Mouse (Mus musculus) C2C12 (cell line): Measurements from ENCODE around the gene Wwp2. TPM values are rescaled to one million over a fixed set of nuclear protein-coding genes. Genes with fewer than 3 reads are reported as not detected.
A peak's percentile ranks its signal among the peaks of the same experiment; 100 is the strongest.

Experiments used
- H3K27me3 ChIP-seq: one replicate; pipeline ENCODE4 v1.6.1; 2011; ENCODE audit not compliant: control insufficient read depth, insufficient read depth, insufficient read length
- H3K36me3 ChIP-seq: one replicate; pipeline ENCODE4 v1.6.1; 2011; ENCODE audit not compliant: control insufficient read depth, insufficient read depth
- H3K4me3 ChIP-seq: one replicate; pipeline ENCODE4 v1.5.1; 2011; ENCODE audit warnings: mild to moderate bottlenecking, control low read depth; ENCODE audit not compliant: poor library complexity, insufficient read depth, severe bottlenecking
- H3K79me2 ChIP-seq: one replicate; pipeline ENCODE4 v1.6.1; 2011; ENCODE audit not compliant: control insufficient read depth, insufficient read depth
- H3K79me3 ChIP-seq: one replicate; pipeline ENCODE4 v1.6.1; 2011; ENCODE audit warnings: low read depth, control low read depth
- H3ac ChIP-seq: one replicate; pipeline ENCODE3; 2011; ENCODE audit warnings: low read depth; ENCODE audit not compliant: control insufficient read depth, insufficient read length
- CEBPB ChIP-seq: IDR thresholded peaks from one replicate; pipeline ENCODE4 v1.6.1; 2011; ENCODE audit warnings: low read depth, mild to moderate bottlenecking, control low read depth, moderate library complexity
- CTCF ChIP-seq: IDR thresholded peaks from one replicate; pipeline ENCODE4 v1.5.1; 2011; ENCODE audit not compliant: control insufficient read depth, insufficient read depth, insufficient read length
- FOSL1 ChIP-seq: IDR thresholded peaks from one replicate; pipeline ENCODE4 v1.8.0; 2011; ENCODE audit warnings: mild to moderate bottlenecking, low read length; ENCODE audit not compliant: poor library complexity, insufficient read depth, severe bottlenecking
- MAX ChIP-seq: IDR thresholded peaks from one replicate; pipeline ENCODE4 v1.6.1; 2011; ENCODE audit warnings: mild to moderate bottlenecking, control low read depth
- MYOD1 ChIP-seq: IDR thresholded peaks from one replicate; pipeline ENCODE4 v1.6.1; 2011; ENCODE audit warnings: low read depth; ENCODE audit not compliant: control insufficient read depth, insufficient read length
- MYOG ChIP-seq: IDR thresholded peaks from one replicate; pipeline ENCODE4 v1.6.1; 2011; ENCODE audit not compliant: control insufficient read depth, insufficient read length; ENCODE audit errors: extremely low read depth
- USF1 ChIP-seq: IDR thresholded peaks from one replicate; pipeline ENCODE4 v1.6.1; 2011; ENCODE audit warnings: low read depth, mild to moderate bottlenecking, control low read depth, moderate library complexity
- polyA plus RNA-seq: library from polyadenylated mRNA; unstranded; fragments of >200 nt; fragmentation: generic; extraction: Trizol; gene quantifications from one replicate; pipeline ENCODE4 v1.2.1, GENCODE M21; 2012; ENCODE audit warnings: missing spikeins

Gene Wwp2
- polyA plus RNA-seq, 1 experiment, result 78.8 TPM

DNA sequence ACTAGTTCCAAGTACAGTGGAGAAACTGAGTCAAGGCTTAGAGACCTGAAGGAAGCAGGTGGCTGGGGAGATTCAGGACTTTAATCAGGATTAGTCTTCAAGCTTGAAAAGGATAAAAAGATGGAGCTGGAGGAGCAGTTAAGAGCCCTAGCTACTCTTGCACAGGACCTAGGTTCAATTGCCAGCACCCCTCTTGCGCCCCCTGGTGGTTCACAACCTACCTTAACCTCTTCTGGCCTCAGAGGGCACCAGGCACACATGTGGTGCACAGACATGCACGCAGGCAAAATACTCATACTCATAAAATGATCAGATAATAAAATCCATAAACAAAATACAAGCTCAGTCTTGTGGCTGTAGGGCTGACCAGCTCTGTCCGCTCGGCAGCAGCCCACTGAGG is 136.3 kb downstream of the Wwp2 start:
- Histone ChIP-seq H3K27me3 (no peaks in the 10 kb centered on the region), H3K4me3 (no peak overlapping the region), H3ac (no peak overlapping the region), H3K36me3 (no peaks in the 10 kb centered on the region), H3K79me2 (no peaks in the 10 kb centered on the region), H3K79me3 (no peaks in the 10 kb centered on the region)
- peak; percentile 40 for TF ChIP-seq MAX
- TF ChIP-seq CTCF, result peak; percentile 60
- no peak for TF ChIP-seq FOSL1

DNA sequence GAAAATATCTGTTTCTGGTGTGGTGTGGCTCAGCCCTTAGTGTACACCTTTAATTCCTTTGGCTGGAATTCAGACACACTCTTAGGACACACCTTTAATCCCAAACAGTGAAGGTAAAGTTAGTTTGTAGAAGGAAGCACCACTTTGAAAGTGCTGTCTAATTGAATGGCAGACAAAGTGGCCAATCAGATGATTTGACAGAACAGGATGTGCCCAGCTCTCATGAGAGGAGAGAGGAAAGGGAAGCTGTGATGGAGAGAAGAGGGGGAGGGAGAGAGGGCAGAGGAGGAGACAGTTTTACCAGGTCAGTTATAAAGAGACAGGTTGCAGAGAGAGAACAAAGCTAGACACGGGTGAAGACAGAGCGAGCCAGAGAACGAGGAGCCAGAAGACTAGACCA is 138.6 kb downstream of the Wwp2 start:
- Histone ChIP-seq H3K79me2 (no peaks in the 10 kb centered on the region), H3K79me3 (no peaks in the 10 kb centered on the region), H3K27me3 (no peaks in the 10 kb centered on the region), H3ac (no peak overlapping the region), H3K36me3 (peaks cover 6% of the 10 kb centered on the region), H3K4me3 (no peak overlapping the region)
- TF ChIP-seq CEBPB (no peak), MYOD1 (no peak), CTCF (no peak), MAX (no peak), USF1 (no peak), MYOG (no peak), FOSL1 (no peak)

- Histone ChIP-seq H3K79me3 (peaks cover under 1% of the 10 kb centered on the region), H3ac (no peak overlapping the region), H3K4me3 (no peak overlapping the region), H3K79me2 (no peaks in the 10 kb centered on the region), H3K27me3 (no peaks in the 10 kb centered on the region), H3K36me3 (peaks cover 26% of the 10 kb centered on the region)
- TF ChIP-seq CEBPB (no peak), CTCF (peak; percentile 61), MAX (no peak), MYOG (no peak), FOSL1 (no peak), USF1 (no peak)
Observed at GRCm38 (mm10) chr8:107576702-107577101, 140.5 kb downstream of the Wwp2 start.

GRCm38 (mm10) chr8:107577640-107578039 is 141.5 kb downstream of the Wwp2 start:
- TF ChIP-seq FOSL1 (no peak), CTCF (no peak), MYOG (no peak), USF1 (no peak), MAX (no peak), CEBPB (no peak), MYOD1 (no peak)
- H3K4me3 ChIP-seq, result no peak overlapping the region
- peaks cover 2% of the 10 kb centered on the region for H3K79me2 ChIP-seq
- peaks cover 35% of the 10 kb centered on the region for H3K36me3 ChIP-seq
- no peak overlapping the region for H3ac ChIP-seq
- no peaks in the 10 kb centered on the region for H3K27me3 ChIP-seq
- peaks cover 4% of the 10 kb centered on the region for H3K79me3 ChIP-seq

GRCm38 (mm10) chr8:107578132-107578531 is 142.0 kb downstream of the Wwp2 start:
- Histone ChIP-seq H3K4me3 (no peak overlapping the region), H3K36me3 (peaks cover 40% of the 10 kb centered on the region), H3K79me3 (peaks cover 4% of the 10 kb centered on the region), H3K79me2 (peaks cover 7% of the 10 kb centered on the region), H3ac (no peak overlapping the region), H3K27me3 (no peaks in the 10 kb centered on the region)
- no peak for TF ChIP-seq CEBPB
- no peak for TF ChIP-seq MAX
- TF ChIP-seq MYOD1, result no peak
- no peak for TF ChIP-seq MYOG
- TF ChIP-seq FOSL1, result no peak
- no peak for TF ChIP-seq USF1
- TF ChIP-seq CTCF, result no peak

DNA sequence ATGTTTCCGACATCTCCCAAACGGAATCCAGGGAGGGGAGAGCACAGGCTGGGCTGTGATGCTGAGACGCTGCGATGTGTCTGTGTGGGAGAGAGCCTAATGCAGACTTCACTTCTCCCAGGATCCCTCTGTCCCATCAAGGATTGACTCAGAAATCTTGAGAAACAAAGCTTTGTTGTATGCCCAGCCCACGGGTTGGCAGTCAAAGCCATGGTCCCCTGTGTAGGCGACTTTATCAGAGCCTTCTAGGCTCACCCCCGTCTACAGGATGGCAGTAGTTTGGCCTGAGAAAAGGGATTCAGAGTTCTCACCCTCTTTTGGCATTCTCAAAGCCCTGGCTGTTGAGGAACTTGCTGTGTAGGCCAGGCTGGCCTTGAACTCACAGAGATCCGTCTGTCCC is 142.4 kb downstream of the Wwp2 start:
- Histone ChIP-seq H3ac (no peak overlapping the region), H3K4me3 (no peak overlapping the region), H3K27me3 (no peaks in the 10 kb centered on the region), H3K79me2 (peaks cover 11% of the 10 kb centered on the region), H3K36me3 (peaks cover 44% of the 10 kb centered on the region), H3K79me3 (peaks cover 4% of the 10 kb centered on the region)
- no peak for TF ChIP-seq MYOD1
- no peak for TF ChIP-seq MYOG
- TF ChIP-seq CEBPB, result no peak
- no peak for TF ChIP-seq MAX
- TF ChIP-seq FOSL1, result no peak
- no peak for TF ChIP-seq USF1
